Mouse (Mus musculus) bone marrow, adult 2 months (tissue): ENCODE measurements around the gene Zbtb12.

Experiments
- CTCF ChIP-seq: fragments of 200-500 bp; IDR thresholded peaks from 2 replicates; pipeline ENCODE4 v1.5.1; 2011; ENCODE audit warnings: low read length, control low read depth; ENCODE audit not compliant: control insufficient read depth, insufficient read depth
- POLR2A ChIP-seq: fragments of 200-500 bp; IDR thresholded peaks from 2 replicates; pipeline ENCODE4 v1.6.1; 2011; ENCODE audit warnings: low read depth, mild to moderate bottlenecking, control low read depth, low read length, borderline replicate concordance; ENCODE audit not compliant: control insufficient read depth

GRCm38 (mm10) chr17:34847192-34847591 lies 32.1 kb upstream of the Zbtb12 start:
- TF ChIP-seq CTCF (no peak), POLR2A (no peak)
